Mouse (Mus musculus): ENCODE data around the gene Idi2. TPM values are rescaled to one million over a fixed set of nuclear protein-coding genes. Genes with fewer than 3 reads are reported as not detected.
A peak's percentile ranks its signal among the peaks of the same experiment; 100 is the strongest.
"Not testable (repeated sequence)": the region's sequence is repeated elsewhere in the genome, so short reads cannot be mapped to it uniquely, and the experiment has no call there.

Gene Idi2
- polyA plus RNA-seq, 1 experiment = not detected

- Histone ChIP-seq H3K4me1 (ENCODE audit: control insufficient read depth, insufficient read depth, low read length) (no peaks in the 10 kb centered on the region), H3K27ac (ENCODE audit: insufficient read depth, low read depth, low read length) (no peak overlapping the region), H3K4me3 (ENCODE audit: insufficient read depth, low read length) (no peak overlapping the region)
- TF ChIP-seq CTCF (IDR thresholded peaks at IDR 0.05; ENCODE audit: low read depth, low read length) = no peak
These were observed 12.6 kb downstream of the Idi2 start for GRCm38 (mm10) chr13:8965224-8965623.

GRCm38 (mm10) chr13:8967742-8968141 is 15.1 kb downstream of the Idi2 start:
- no peaks in the 10 kb centered on the region for H3K4me1 ChIP-seq (ENCODE audit: control insufficient read depth, insufficient read depth, low read length)
- no peak overlapping the region for H3K27ac ChIP-seq (ENCODE audit: insufficient read depth, low read depth, low read length)
- no peak overlapping the region for H3K4me3 ChIP-seq (ENCODE audit: insufficient read depth, low read length)
- TF ChIP-seq CTCF (IDR thresholded peaks at IDR 0.05; ENCODE audit: low read depth, low read length) = no peak
- no peak for TF ChIP-seq POLR2A (IDR thresholded peaks at IDR 0.05; ENCODE audit: borderline replicate concordance, low read depth, low read length)

DNA sequence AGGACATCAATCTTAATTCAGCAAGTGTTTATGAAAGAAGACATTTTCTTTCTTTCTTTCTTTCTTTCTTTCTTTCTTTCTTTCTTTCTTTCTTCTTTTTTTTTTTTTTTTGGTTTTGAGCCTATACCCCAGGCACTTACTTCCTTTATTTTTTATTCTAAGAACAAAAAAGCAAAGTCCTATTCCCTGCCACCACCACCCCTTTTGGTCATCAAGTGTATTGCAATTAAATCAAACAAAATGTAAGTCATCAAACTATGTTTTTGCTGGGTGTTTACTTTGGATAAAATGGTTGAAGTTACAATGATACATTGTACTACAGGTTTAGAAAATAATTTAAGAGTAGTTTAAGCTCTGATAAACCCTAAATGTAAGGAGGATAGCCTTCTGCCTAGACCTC is 19.7 kb downstream of the Idi2 start:
- Histone ChIP-seq H3K27ac (ENCODE audit: insufficient read depth, low read depth, low read length) (no peak overlapping the region), H3K4me1 (ENCODE audit: control insufficient read depth, insufficient read depth, low read length) (no peaks in the 10 kb centered on the region), H3K4me3 (ENCODE audit: insufficient read depth, low read length) (no peak overlapping the region)
- no peak for TF ChIP-seq POLR2A (IDR thresholded peaks at IDR 0.05; ENCODE audit: borderline replicate concordance, low read depth, low read length)
- TF ChIP-seq CTCF (IDR thresholded peaks at IDR 0.05; ENCODE audit: low read depth, low read length) = no peak

DNA sequence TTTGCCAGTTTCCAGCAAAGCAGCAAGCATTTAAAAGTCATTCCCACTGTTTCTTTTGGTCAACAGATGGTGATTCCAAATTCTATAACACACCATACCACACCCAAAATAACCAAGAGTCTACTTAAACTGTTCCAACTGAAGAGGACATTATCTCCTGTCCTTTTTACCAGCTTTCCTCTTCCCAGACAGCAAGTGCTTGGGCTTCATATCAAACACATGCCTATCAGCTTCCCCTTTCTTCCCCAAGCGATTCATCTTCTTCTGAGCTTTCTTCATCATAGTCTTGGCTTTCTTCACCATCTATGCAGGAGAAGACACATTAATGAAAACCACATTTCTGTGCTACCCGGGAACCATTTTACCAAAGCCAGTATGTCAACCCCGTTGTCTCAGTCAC is 20.3 kb downstream of the Idi2 start:
- no peak for TF ChIP-seq POLR2A (IDR thresholded peaks at IDR 0.05; ENCODE audit: borderline replicate concordance, low read depth, low read length)
- H3K27ac ChIP-seq (ENCODE audit: insufficient read depth, low read depth, low read length) = no peak overlapping the region
- no peaks in the 10 kb centered on the region for H3K4me1 ChIP-seq (ENCODE audit: control insufficient read depth, insufficient read depth, low read length)
- no peak overlapping the region for H3K4me3 ChIP-seq (ENCODE audit: insufficient read depth, low read length)

DNA sequence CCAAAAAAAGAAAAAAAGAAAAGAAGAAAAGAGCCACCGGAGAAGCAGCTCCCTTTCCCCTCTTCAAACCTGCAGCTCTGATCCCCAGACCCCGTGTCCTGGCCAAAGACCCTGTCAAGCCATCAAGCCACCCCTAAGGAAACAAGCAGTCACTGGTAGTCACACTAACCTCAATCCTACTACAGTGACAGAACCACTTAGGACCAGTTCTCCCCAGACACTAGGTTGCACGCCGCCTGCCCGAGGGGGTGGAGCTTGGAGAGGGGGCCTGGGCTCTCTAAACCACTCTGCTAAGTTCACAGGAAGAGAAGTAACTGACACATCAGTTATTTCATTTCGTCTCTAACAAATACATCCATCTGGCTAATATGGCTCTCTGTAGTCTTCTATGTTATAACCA is 39.6 kb downstream of the Idi2 start:
- no peak overlapping the region for H3K4me3 ChIP-seq (ENCODE audit: insufficient read depth, low read length)
- H3K4me1 ChIP-seq (ENCODE audit: control insufficient read depth, insufficient read depth, low read length) = peaks cover 25% of the 10 kb centered on the region
- H3K27ac ChIP-seq (ENCODE audit: insufficient read depth, low read depth, low read length) = no peak overlapping the region
- TF ChIP-seq CTCF (IDR thresholded peaks at IDR 0.05; ENCODE audit: low read depth, low read length) (no peak), POLR2A (IDR thresholded peaks at IDR 0.05; ENCODE audit: borderline replicate concordance, low read depth, low read length) (no peak)

DNA sequence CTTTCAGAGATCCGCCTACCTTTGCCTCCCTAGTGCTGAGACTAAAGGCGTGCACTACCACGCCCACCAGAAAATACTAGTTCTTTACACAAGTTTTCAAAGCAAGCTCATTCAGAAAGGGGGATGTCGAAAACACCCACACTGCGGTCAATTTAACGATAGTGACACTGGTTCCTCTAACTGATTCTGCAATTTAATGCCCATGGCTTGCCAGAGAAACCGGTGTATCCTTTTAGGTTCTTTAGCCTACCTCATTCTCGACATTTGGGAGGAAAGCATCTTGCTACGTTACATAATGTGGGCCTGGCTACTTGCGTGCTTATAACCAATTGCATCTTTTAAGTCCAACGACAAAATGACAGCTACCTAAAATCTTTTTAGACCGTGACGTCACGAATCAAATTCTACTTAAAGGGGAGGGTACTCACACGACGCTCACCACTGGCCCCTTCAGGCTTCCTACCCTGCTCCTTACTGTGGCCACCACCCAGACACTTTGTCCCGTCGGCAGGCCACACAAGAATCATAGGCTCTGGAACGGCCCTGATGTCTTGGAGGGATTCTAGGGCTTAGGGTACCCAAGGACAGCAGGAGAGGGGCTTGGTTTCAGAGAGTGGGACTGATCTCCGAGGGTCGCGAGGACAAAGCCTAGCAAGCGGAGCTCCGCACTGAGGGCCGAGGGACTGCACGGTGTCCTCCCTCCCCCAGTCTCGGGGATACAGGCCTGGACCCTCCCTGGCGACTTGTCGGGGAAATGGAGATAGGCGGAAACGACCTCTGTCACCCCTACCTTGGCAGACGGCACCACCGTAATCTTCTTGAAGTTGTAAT is 42.7 kb downstream of the Idi2 start:
- no peak for TF ChIP-seq POLR2A (IDR thresholded peaks at IDR 0.05; ENCODE audit: borderline replicate concordance, low read depth, low read length)
- peak overlapping the region; percentile 48 for H3K27ac ChIP-seq (ENCODE audit: insufficient read depth, low read depth, low read length)
- peak overlapping the region; percentile 98 for H3K4me3 ChIP-seq (ENCODE audit: insufficient read depth, low read length)
- H3K4me1 ChIP-seq (ENCODE audit: control insufficient read depth, insufficient read depth, low read length) = peaks cover 9% of the 10 kb centered on the region

DNA sequence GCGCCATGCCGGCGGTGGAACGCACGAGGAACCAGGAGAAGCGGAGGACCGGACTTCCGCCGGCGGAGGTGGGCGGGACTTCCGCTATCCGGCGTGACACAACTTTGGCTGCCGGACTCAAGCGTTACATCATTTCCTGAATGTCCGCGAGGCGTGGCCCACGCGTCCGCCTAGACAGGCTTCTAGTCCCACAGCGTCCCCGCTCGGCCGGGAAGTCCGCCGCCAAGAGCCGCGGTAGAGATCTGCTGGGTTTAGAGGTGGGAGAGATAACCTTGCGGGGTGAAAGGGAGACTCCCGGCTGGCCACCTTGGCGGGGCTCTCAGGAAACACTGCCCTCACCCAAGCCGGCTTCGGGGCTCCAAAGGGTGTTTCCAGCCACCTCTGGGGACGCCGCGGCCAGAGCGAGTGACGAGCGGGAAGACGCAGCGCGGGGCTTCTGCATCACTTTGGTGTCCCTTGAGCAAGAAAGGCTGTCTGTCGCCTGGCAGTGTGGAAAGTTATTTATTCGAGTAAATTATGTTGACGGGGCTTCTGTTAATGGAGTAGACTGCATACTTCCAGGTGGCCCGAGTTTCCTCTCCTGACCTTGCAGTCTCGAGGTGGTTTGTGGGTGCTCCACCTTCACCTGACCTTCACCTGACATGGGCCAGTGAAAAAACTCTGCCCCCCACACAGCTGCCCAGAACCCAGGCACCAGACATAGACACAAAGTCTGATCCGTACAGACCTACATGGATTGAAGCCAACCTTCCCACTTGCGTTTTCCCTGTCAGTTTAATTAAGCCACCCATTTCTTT is 43.5 kb downstream of the Idi2 start, which contains the start of gene Gtpbp4:
Gene Gtpbp4 (minus strand): TSS at position 94 of the 797 bp plus-strand sequence.
- Histone ChIP-seq H3K4me3 (ENCODE audit: insufficient read depth, low read length) (peak within 1 kb of the TSS; percentile 98), H3K27ac (ENCODE audit: insufficient read depth, low read depth, low read length) (peak within 1 kb of the TSS; percentile 48), H3K4me1 (ENCODE audit: control insufficient read depth, insufficient read depth, low read length) (peaks cover 9% of the 10 kb centered on the region)
- TF ChIP-seq CTCF (IDR thresholded peaks at IDR 0.05; ENCODE audit: low read depth, low read length) = peak; percentile 59
- no peak for TF ChIP-seq POLR2A (IDR thresholded peaks at IDR 0.05; ENCODE audit: borderline replicate concordance, low read depth, low read length)

- not testable (repeated sequence) for H3K4me1 ChIP-seq (ENCODE audit: control insufficient read depth, insufficient read depth, low read length); H3K27ac ChIP-seq (ENCODE audit: insufficient read depth, low read depth, low read length); H3K4me3 ChIP-seq (ENCODE audit: insufficient read depth, low read length)
These were observed 44.6 kb downstream of the Idi2 start for GRCm38 (mm10) chr13:8997221-8997620.

DNA sequence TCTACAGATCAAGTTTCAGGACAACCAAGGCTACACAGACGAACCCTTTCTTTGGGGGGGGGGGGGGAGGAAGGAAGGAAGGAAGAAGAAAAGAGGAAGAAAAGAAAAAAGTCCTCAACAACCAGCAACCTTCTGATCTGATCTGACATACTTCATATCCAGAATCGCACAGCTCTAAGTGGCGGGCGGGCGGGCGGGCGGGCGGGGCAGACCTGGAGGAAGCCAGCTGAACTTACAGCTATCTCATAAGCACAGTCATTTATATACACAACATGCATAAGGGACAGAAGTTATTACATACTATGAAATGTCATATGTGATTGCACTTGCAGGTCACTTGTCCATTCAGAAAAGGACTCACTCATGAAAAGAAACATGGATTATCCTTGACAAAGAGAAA is 46.8 kb downstream of the Idi2 start:
- no peak overlapping the region for H3K27ac ChIP-seq (ENCODE audit: insufficient read depth, low read depth, low read length)
- no peak overlapping the region for H3K4me3 ChIP-seq (ENCODE audit: insufficient read depth, low read length)
- H3K4me1 ChIP-seq (ENCODE audit: control insufficient read depth, insufficient read depth, low read length) = peaks cover 5% of the 10 kb centered on the region
- TF ChIP-seq CTCF (IDR thresholded peaks at IDR 0.05; ENCODE audit: low read depth, low read length) = no peak
- no peak for TF ChIP-seq POLR2A (IDR thresholded peaks at IDR 0.05; ENCODE audit: borderline replicate concordance, low read depth, low read length)

DNA sequence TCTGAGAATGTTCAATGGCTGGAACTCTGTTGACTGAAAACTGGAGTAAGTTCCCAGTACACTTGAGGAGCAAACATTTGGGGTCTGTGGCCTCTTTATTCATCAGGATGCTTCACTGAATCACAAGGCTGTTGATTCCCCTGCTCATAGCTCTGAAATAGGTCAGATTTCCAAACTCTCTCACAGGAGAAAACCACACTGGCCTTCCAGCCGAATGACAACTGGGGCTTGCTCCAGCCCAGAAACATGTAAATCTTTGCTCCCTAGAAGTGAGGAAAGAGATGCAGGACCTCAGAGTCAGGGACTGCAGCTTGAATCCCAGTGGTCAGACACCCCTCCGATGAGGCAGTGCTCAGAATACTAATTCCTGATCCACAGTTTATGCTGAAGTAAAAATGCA is 50.6 kb downstream of the Idi2 start:
- no peak overlapping the region for H3K4me3 ChIP-seq (ENCODE audit: insufficient read depth, low read length)
- H3K4me1 ChIP-seq (ENCODE audit: control insufficient read depth, insufficient read depth, low read length) = no peaks in the 10 kb centered on the region
- TF ChIP-seq CTCF (IDR thresholded peaks at IDR 0.05; ENCODE audit: low read depth, low read length) (no peak), POLR2A (IDR thresholded peaks at IDR 0.05; ENCODE audit: borderline replicate concordance, low read depth, low read length) (no peak)

More for the DNA sequence above, 50.6 kb downstream of the Idi2 start:
- H3K27ac ChIP-seq (ENCODE audit: insufficient read depth, low read depth, low read length) = no peak overlapping the region

Other genes starting within 250 kb of the Idi2 start
- gene Wdr37, start 81.0 kb upstream of the Idi2 start, polyA plus RNA-seq (2012; ENCODE audit: insufficient read depth, insufficient read length, missing spikeins) = 25.2 and 34.5 TPM in 2 replicates
- gene Idi1, start 67.4 kb upstream of the Idi2 start, polyA plus RNA-seq (2012; ENCODE audit: insufficient read depth, insufficient read length, missing spikeins) = 23.0 and 28.4 TPM in 2 replicates
- not detected in 2 replicates for gene Gm9745, start 4.6 kb upstream of the Idi2 start, polyA plus RNA-seq (2012; ENCODE audit: insufficient read depth, insufficient read length, missing spikeins)
- gene Gtpbp4, start 43.2 kb downstream of the Idi2 start, polyA plus RNA-seq (2012; ENCODE audit: insufficient read depth, insufficient read length, missing spikeins) = 26.6 and 26.7 TPM in 2 replicates
- 51.6 and 54.1 TPM in 2 replicates for gene Larp4b, start 141.0 kb downstream of the Idi2 start, polyA plus RNA-seq (2012; ENCODE audit: insufficient read depth, insufficient read length, missing spikeins)